Mouse (Mus musculus) lung, adult 18-20 months (tissue): ENCODE results near the gene Taf11.
A peak's percentile ranks its signal among the peaks of the same experiment; 100 is the strongest.

Experiments used
- DNase-seq, 2 experiments: peaks; one replicate each; pipeline ENCODE4 v3.0.0; 2022; ENCODE audit warnings: mixed read lengths in 2 of 2

Gene Taf11

GRCm38 (mm10) chr17:27909622-27910500, at the start of gene Taf11:
TSS of gene Taf11 (minus strand) at chr17:27909844.
- DNase-seq = peak in 1 of 2 experiments; percentile 59

GRCm38 (mm10) chr17:27957649-27958048, 48.0 kb upstream of the Taf11 start:
- DNase-seq = no peak

DNA sequence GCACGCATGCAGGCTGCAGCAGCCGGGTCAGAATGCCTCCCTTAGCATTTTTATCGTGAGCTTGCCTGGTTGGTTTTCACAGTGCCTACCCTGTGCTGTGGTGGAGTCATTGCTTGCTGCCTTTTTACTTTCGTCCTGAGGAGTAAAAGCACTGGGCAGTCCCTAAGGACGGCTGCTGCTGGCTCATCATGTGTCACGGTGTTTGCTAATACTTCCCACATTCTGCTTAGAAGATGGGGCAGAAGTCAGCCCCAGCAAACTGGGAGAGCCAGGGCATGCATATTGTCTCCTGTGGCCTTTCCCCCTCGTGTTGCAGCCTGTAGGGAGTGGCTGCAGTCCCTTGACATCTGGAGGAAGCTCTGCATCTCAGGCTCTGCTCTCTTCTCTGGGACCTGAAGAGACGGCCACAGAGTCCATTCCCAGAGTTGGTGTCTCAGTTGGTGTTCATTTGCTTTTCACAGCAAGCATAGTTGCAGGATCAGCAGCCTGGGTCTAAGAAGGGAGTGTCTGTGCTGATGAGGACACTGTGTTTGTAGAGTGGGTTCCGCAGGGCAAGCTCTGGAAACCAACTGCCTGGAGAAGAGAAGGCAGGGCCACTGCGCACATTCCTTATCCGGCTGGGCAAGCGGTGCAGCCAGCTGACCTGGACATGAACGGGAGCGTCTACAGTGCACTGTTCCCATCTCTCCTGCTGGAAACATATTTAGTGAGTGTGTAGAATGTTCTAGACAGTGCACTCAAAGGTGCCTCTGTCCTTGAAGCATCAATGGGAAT, 45.2 kb upstream of the Taf11 start:
- no peak for DNase-seq

DNA sequence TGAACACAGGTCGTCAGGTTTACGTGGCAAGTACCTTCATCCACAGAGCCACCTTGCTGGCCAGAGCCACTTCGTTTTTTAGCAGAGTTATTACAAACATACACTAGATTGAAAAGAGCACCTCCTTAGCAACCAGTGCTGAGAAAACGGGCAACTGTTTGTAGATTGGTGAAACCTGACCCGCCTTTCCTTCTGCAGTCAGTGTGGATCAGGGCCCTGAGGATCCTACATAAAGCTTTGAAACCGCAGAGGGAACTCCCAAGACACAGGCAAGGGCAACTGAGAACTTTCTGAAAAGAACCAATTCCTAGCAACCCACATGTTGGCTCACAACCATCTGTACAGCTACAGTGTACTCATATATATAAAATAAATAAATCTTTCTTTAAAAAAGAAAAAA, 43.5 kb upstream of the Taf11 start:
- DNase-seq = no peak

- no peak for DNase-seq
Measured at GRCm38 (mm10) chr17:27947155-27947554, 37.5 kb upstream of the Taf11 start.

GRCm38 (mm10) chr17:27946371-27946770, 36.7 kb upstream of the Taf11 start:
- DNase-seq = no peak

GRCm38 (mm10) chr17:27945546-27946216, 36.0 kb upstream of the Taf11 start:
- DNase-seq = peak; percentile 90 to 93

DNA sequence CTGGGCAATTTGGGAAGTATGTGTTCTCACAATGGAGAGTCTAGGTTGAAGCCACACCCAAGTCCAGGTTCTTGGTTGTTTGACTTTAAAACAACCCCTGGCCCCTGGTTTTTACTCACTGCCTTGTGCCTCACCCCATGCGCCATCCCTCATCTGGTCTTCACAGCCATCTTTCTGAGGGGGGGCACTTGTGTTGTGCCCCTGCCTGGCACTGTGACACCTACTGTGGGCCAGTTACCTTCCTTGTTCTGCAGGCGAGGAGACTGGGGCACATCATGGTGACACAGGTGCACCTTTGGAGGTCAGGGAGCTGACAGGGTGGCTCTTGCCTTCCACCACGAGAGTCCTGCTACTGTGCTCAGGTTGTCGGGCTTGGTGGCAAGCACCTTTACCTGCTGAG, 32.5 kb upstream of the Taf11 start:
- no peak for DNase-seq

- no peak for DNase-seq
Measured at GRCm38 (mm10) chr17:27941698-27942097, 32.1 kb upstream of the Taf11 start.

DNA sequence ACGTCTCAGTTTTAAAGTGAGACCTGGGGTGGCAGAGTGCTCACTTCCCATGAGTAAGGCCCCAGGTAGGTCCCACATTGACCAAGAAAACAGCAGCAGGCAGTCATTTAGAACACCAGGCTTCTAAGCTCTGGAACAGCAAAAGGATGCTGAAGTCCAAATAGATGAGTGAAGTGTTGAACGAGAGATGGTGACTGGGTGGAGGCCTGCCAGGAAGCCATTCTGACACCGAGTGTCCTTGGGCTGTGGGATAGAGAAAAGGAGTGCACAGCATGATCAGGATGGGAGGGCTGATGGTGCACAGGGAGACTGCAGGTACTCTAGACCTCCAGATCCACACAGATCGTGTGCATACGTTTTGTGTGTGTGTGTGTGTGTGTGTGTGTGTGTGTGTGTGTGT, 31.5 kb upstream of the Taf11 start:
- DNase-seq = no peak

DNA sequence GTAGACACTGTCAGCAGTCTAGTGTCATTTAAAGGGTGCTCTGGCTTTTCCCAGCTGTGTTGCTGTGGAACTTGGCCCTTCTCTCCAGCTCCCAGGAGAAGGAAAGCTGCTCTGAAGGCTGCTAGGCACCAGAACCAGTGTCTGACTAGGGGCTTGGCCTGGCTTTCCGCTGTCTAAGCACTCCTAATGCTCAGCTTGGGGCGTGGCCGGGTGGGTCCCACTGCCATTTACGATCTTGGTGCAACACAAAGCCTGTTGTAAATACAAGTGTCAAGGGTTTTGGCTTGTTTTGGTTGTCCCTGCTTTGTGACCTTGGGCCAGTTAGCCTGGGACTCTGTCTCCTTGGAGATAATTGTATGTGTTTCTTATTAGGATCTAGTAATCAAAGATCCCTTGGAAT, 30.7 kb upstream of the Taf11 start:
- DNase-seq = peak; percentile 33 to 53

DNA sequence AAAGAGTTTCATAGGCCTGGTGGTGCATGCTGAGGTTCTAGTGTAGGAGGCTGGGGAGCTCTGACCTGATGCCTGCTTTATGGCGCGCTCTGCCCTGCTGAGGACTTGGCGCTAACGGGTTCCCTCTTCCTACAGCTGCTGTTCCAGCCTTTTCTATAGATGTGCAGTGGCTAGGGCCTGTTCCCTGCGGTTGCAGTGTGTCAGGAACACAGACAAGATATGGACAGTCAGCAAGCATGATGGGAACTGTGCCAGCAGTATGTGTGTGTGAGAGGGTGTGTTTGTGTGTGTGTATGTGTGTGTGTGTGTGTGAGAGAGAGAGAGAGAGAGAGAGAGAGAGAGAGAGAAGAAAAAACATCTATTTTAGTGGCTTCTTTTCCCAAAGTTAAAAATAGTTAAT, 29.4 kb upstream of the Taf11 start:
- DNase-seq = no peak

GRCm38 (mm10) chr17:27938121-27938754, 28.6 kb upstream of the Taf11 start:
- DNase-seq = peak; percentile 47 to 67

GRCm38 (mm10) chr17:27937054-27937615, 27.5 kb upstream of the Taf11 start:
- DNase-seq = no peak

GRCm38 (mm10) chr17:27935091-27935490, 25.4 kb upstream of the Taf11 start:
- DNase-seq = peak; percentile 35 to 57

DNA sequence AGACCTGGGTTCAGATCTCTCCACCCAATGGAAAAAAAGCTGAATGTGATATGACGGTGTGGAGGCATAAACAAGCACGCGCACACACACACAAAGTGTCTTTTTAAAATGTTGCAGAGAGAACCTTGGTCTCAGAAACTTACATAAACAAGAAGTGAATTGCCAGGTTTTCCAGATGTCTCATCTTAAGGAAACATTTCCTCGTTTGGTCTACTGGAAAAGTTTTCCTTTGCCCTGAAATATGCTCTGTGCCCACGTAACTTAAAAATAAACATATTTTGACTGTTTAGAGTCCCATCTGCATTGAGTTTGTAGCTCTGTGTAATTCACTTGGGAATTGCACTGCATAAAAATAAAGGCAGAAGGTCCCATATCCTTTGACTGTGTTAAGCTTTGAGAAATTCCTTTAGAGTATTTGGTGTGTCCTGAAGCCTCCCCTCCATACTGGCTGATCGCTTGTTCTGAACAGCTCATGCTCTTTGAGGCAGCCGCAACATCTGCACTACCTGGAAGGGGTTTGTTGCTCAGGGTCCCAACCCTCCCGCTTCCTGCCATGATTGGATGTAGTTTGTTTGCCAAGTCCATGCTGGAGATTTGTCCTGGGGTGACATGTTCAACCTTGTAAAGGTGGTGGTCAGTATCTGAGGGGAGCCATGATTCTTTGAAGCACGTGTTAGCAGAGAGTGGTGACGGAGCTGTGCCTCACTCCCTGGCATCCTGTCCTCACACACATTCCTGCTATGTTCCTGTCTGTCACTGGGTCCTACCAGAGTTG, 24.7 kb upstream of the Taf11 start:
- no peak for DNase-seq

GRCm38 (mm10) chr17:27931826-27932225, 22.2 kb upstream of the Taf11 start:
- no peak for DNase-seq

GRCm38 (mm10) chr17:27930291-27930690, 20.6 kb upstream of the Taf11 start:
- no peak for DNase-seq

DNA sequence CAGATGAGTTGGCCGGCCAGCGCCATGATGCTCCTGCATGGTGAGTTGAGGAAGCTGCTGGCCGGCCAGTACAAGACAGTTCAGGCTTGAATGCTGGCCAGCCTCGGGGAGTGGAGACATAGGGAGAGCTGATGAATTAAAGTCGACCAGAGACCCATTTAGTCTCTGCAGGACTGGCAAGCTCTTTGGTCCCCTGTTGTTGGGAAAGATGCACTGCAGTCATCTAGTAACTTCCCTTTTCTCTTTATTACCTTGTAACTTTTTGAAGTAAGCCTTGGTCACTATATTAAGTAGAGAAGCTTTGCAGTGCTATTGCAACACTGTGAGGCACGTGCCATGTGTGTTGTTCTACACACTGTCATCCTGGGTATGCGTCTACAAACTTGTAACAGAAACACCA, 15.9 kb upstream of the Taf11 start:
- peak in 1 of 2 experiments; percentile 46 for DNase-seq

GRCm38 (mm10) chr17:27925054-27925453, 15.4 kb upstream of the Taf11 start:
- peak; percentile 80 to 90 for DNase-seq

- DNase-seq = no peak
Measured at GRCm38 (mm10) chr17:27922174-27922712, 12.6 kb upstream of the Taf11 start.
